Mouse (Mus musculus) kidney, adult 2 months (tissue): ENCODE data around the gene Cd82. TPM values are rescaled to one million over a fixed set of nuclear protein-coding genes. Genes with fewer than 3 reads are reported as not detected.
A peak's percentile ranks its signal among the peaks of the same experiment; 100 is the strongest.

Source experiments
- DNase-seq: peaks from one replicate; pipeline ENCODE4 v3.0.0; 2021
- H3K27ac ChIP-seq: fragments of 200-500 bp; 2 replicates; pipeline ENCODE4 v1.5.1; 2012; ENCODE audit warnings: low read depth, low read length, control low read depth, inconsistent platforms; ENCODE audit not compliant: insufficient read depth
- H3K27me3 ChIP-seq: fragments of 200-500 bp; replicated peaks from 2 replicates; pipeline ENCODE4 v1.6.1; 2012; ENCODE audit warnings: mild to moderate bottlenecking, moderate library complexity, low read length, inconsistent platforms; ENCODE audit not compliant: control insufficient read depth, insufficient read depth
- H3K36me3 ChIP-seq: fragments of 200-500 bp; 2 replicates; pipeline ENCODE4 v1.6.1; 2012; ENCODE audit warnings: mild to moderate bottlenecking, moderate library complexity, low read length, inconsistent platforms; ENCODE audit not compliant: control insufficient read depth, insufficient read depth
- H3K4me1 ChIP-seq: fragments of 200-500 bp; 2 replicates; pipeline ENCODE4 v1.6.1; 2011; ENCODE audit warnings: low read length; ENCODE audit not compliant: control insufficient read depth, insufficient read depth
- H3K4me3 ChIP-seq: fragments of 200-500 bp; 2 replicates; pipeline ENCODE4 v1.5.1; 2011; ENCODE audit warnings: mild to moderate bottlenecking, low read depth, low read length, control low read depth; ENCODE audit not compliant: insufficient read depth
- CTCF ChIP-seq: fragments of 200-500 bp; conservative IDR thresholded peaks from 2 replicates; pipeline ENCODE4 v1.5.1; 2011; ENCODE audit warnings: low read depth, mild to moderate bottlenecking, control low read depth, low read length, moderate library complexity, mixed read lengths; ENCODE audit not compliant: insufficient read depth, insufficient read length
- POLR2A ChIP-seq: fragments of 200-500 bp; IDR thresholded peaks from one replicate; pipeline ENCODE4 v1.6.1; 2011; ENCODE audit warnings: low read depth, low read length, control low read depth
- WGBS: fragments of 180-500 bp; shearing (Covaris S2); methylation state at CpG from one replicate; pipeline ENCODE4 v1.1.7; 2018; 5-methylcytosine and 5-hydroxymethylcytosine counted together
- polyA plus RNA-seq: library from polyadenylated mRNA; depleted of rRNA; stranded (reverse); fragments of >200 nt; gene quantifications from 2 replicates; pipeline ENCODE4 v1.2.3, GENCODE M21; 2012; rRNA removed

The Cd82 gene
- polyA plus RNA-seq: 200 and 223 TPM in 2 replicates

- H3K36me3 ChIP-seq: no peaks in the 10 kb centered on the region
- H3K27ac ChIP-seq: peak within 1 kb of the TSS; percentile 90
- no peaks in the 10 kb centered on the region for H3K27me3 ChIP-seq
- WGBS: 6% methylated on average over 20 of the region's 20 CpGs
- peak within 1 kb of the TSS; percentile 71 for H3K4me3 ChIP-seq
- H3K4me1 ChIP-seq: peaks cover 29% of the 10 kb centered on the region
- no peak for TF ChIP-seq CTCF
- peak; percentile 22 for TF ChIP-seq POLR2A
- DNase-seq: peak; percentile 79
These were observed at the start of gene Cd82 for GRCm38 (mm10) chr2:93462760-93463159. Gene Cd82, minus strand, starts transcription at chr2:93463140.

GRCm38 (mm10) chr2:93512130-93512529, 49.2 kb upstream of the Cd82 start:
- 55% methylated on average over 7 of the region's 7 CpGs for WGBS
- Histone ChIP-seq H3K27me3 (no peaks in the 10 kb centered on the region), H3K27ac (no peak overlapping the region), H3K4me3 (no peak overlapping the region), H3K4me1 (no peaks in the 10 kb centered on the region), H3K36me3 (no peaks in the 10 kb centered on the region)
- TF ChIP-seq POLR2A (no peak), CTCF (no peak)
- DNase-seq: no peak

- no peak for TF ChIP-seq POLR2A
- no peak for TF ChIP-seq CTCF
- H3K27me3 ChIP-seq: no peaks in the 10 kb centered on the region
- H3K4me1 ChIP-seq: no peaks in the 10 kb centered on the region
- no peak for DNase-seq
- H3K36me3 ChIP-seq: no peaks in the 10 kb centered on the region
- no peak overlapping the region for H3K27ac ChIP-seq
- H3K4me3 ChIP-seq: no peak overlapping the region
- 92% methylated on average over 1 of the region's 1 CpGs for WGBS
These were observed 47.9 kb upstream of the Cd82 start for GRCm38 (mm10) chr2:93510839-93511238.

GRCm38 (mm10) chr2:93509777-93510750, 47.1 kb upstream of the Cd82 start:
- Histone ChIP-seq H3K27me3 (no peaks in the 10 kb centered on the region), H3K27ac (no peak overlapping the region), H3K4me3 (no peak overlapping the region), H3K4me1 (no peaks in the 10 kb centered on the region), H3K36me3 (no peaks in the 10 kb centered on the region)
- DNase-seq: no peak
- WGBS: 78% methylated on average over 12 of the region's 12 CpGs
- TF ChIP-seq CTCF: no peak
- no peak for TF ChIP-seq POLR2A

- TF ChIP-seq CTCF (no peak), POLR2A (no peak)
- WGBS: 70% methylated on average over 6 of the region's 6 CpGs
- H3K36me3 ChIP-seq: no peaks in the 10 kb centered on the region
- no peak for DNase-seq
- no peak overlapping the region for H3K4me3 ChIP-seq
- no peak overlapping the region for H3K27ac ChIP-seq
- H3K4me1 ChIP-seq: no peaks in the 10 kb centered on the region
- H3K27me3 ChIP-seq: no peaks in the 10 kb centered on the region
These were observed 42.2 kb upstream of the Cd82 start for GRCm38 (mm10) chr2:93505091-93505490.

- no peak overlapping the region for H3K4me3 ChIP-seq
- 48% methylated on average over 4 of the region's 4 CpGs for WGBS
- H3K4me1 ChIP-seq: no peaks in the 10 kb centered on the region
- no peak for TF ChIP-seq POLR2A
- TF ChIP-seq CTCF: no peak
- no peaks in the 10 kb centered on the region for H3K36me3 ChIP-seq
- DNase-seq: no peak
- no peak overlapping the region for H3K27ac ChIP-seq
- no peaks in the 10 kb centered on the region for H3K27me3 ChIP-seq
These were observed 40.4 kb upstream of the Cd82 start for GRCm38 (mm10) chr2:93503353-93503752.

GRCm38 (mm10) chr2:93501303-93501702, 38.4 kb upstream of the Cd82 start:
- 51% methylated on average over 10 of the region's 10 CpGs for whole genome bisulfite sequencing
- Histone ChIP-seq H3K4me3 (no peak overlapping the region), H3K4me1 (no peaks in the 10 kb centered on the region), H3K36me3 (no peaks in the 10 kb centered on the region), H3K27ac (no peak overlapping the region), H3K27me3 (no peaks in the 10 kb centered on the region)
- DNase-seq: no peak
- TF ChIP-seq CTCF (no peak), POLR2A (no peak)
